Mouse (Mus musculus): ENCODE results near the gene Akap11.

DNA sequence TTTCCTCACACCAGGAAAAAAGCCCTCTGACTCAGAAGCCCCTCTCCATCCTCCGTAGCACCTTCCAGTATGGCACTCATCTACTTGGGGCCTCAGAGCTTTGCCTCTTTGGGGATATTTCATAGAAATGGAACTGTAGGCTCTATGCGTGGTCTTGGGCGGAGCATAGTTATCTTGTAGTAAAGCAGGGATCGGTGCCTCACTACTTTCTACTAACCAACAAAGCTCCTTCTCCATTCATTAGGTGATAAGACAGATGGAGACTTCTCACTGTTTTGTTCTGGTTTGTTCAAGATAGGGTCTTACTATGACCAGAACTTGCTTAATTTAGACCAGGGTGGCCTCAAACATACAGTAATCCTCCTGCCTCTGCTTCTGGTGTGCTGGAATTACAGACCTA is 39.9 kb downstream of the Akap11 start:
- TF ChIP-seq CTCF (IDR thresholded peaks at IDR 0.05; ENCODE audit: insufficient read depth, low read depth, low read length) (no peak), POLR2A (IDR thresholded peaks at IDR 0.05; ENCODE audit: insufficient read depth, low read depth, low read length) (no peak)

Data from olfactory bulb, adult 2 months (tissue).